Mouse (Mus musculus) hindbrain, embryonic 13.5 days (tissue): ENCODE measurements around the gene Kif17. TPM values are rescaled to one million over a fixed set of nuclear protein-coding genes. Genes with fewer than 3 reads are reported as not detected.
"Not testable (repeated sequence)": the region's sequence is repeated elsewhere in the genome, so short reads cannot be mapped to it uniquely, and the experiment has no call there.

ENCODE experiments used
- ATAC-seq: fragments of 200-750 bp; cut with Nextera tagmentation; 2 replicates; pipeline ENCODE4 v1.8.0; 2017; ENCODE audit warnings: moderate TSS enrichment; ENCODE audit not compliant: low FRiP score
- H3K27ac ChIP-seq: fragments of 300-500 bp; sonication (generic); 2 replicates; pipeline ENCODE4 v1.5.1; 2015; ENCODE audit warnings: inconsistent platforms, mild to moderate bottlenecking, moderate library complexity
- H3K27me3 ChIP-seq: fragments of 300-500 bp; sonication (generic); 2 replicates; pipeline ENCODE4 v1.6.1; 2015; ENCODE audit warnings: mild to moderate bottlenecking, inconsistent platforms
- H3K36me3 ChIP-seq: fragments of 300-500 bp; sonication (generic); 2 replicates; pipeline ENCODE4 v1.6.1; 2015; ENCODE audit warnings: mild to moderate bottlenecking, inconsistent platforms
- H3K4me1 ChIP-seq: fragments of 300-500 bp; sonication (generic); replicated peaks from 2 replicates; pipeline ENCODE4 v1.6.1; 2015; ENCODE audit warnings: inconsistent platforms
- H3K4me2 ChIP-seq: fragments of 300-500 bp; sonication (generic); 2 replicates; pipeline ENCODE4 v1.6.1; 2015; ENCODE audit warnings: inconsistent platforms, mild to moderate bottlenecking, moderate library complexity
- H3K4me3 ChIP-seq: fragments of 300-500 bp; sonication (generic); 2 replicates; pipeline ENCODE4 v1.5.1; 2015; ENCODE audit warnings: mild to moderate bottlenecking, inconsistent platforms
- H3K9ac ChIP-seq: fragments of 300-500 bp; sonication (generic); 2 replicates; pipeline ENCODE4 v1.6.1; 2015; ENCODE audit warnings: mild to moderate bottlenecking, inconsistent platforms
- H3K9me3 ChIP-seq: fragments of 300-500 bp; sonication (generic); 2 replicates; pipeline ENCODE4 v1.6.1; 2016; ENCODE audit warnings: inconsistent platforms
- whole genome bisulfite sequencing: fragments of 180-500 bp; shearing (Covaris S2); methylation state at CpG from one replicate; pipeline ENCODE4 v1.1.7; 2015; 5-methylcytosine and 5-hydroxymethylcytosine counted together
- polyA plus RNA-seq: library from polyadenylated mRNA; unstranded; fragments of >200 nt; fragmentation: Nextera tagmentation; extraction: Ambion mirVana; gene quantifications from 2 replicates; pipeline ENCODE4 v1.2.1, GENCODE M21; 2015

Kif17 gene
- polyA plus RNA-seq, 1 experiment from 2014 or later: 2.5 TPM

DNA sequence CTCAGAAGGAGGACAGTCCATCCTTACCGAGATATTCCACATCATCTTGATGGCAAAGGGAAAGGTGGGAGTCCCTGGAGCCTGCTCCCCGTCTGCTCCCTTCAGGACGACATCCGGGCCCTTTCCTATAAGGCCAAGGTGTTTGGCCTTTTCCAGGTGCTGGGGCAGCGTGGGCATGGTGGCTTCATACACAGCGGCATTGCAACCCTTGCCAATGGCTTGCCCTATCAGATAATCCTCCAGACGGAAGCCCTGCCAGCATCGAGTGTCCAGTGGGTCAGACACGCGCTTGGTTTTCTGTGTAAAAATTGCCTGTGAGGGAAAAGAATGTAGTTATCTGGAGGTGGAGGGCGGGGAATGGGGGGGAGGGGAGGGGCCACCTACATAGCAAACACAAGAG is 70.5 kb downstream of the Kif17 start:
- Histone ChIP-seq H3K9ac (no peak overlapping the region; the same call in 1 of the 2 replicates), H3K27ac (no peak overlapping the region), H3K36me3 (peaks cover 33% of the 10 kb centered on the region), H3K9me3 (no peaks in the 10 kb centered on the region), H3K4me2 (no peak overlapping the region), H3K4me3 (no peak overlapping the region), H3K27me3 (no peaks in the 10 kb centered on the region), H3K4me1 (peaks cover 52% of the 10 kb centered on the region)
- WGBS: 87% methylated on average over 11 of the region's 11 CpGs
- no peak for ATAC-seq

GRCm38 (mm10) chr4:138321488-138321887 is 71.3 kb downstream of the Kif17 start:
- Histone ChIP-seq H3K9me3 (no peaks in the 10 kb centered on the region), H3K4me2 (no peak overlapping the region), H3K9ac (peak overlapping the region; percentile 29), H3K27ac (no peak overlapping the region), H3K27me3 (no peaks in the 10 kb centered on the region), H3K4me1 (peaks cover 56% of the 10 kb centered on the region), H3K4me3 (no peak overlapping the region), H3K36me3 (peaks cover 26% of the 10 kb centered on the region)
- 74% methylated on average over 7 of the region's 7 CpGs for WGBS
- ATAC-seq: no peak

DNA sequence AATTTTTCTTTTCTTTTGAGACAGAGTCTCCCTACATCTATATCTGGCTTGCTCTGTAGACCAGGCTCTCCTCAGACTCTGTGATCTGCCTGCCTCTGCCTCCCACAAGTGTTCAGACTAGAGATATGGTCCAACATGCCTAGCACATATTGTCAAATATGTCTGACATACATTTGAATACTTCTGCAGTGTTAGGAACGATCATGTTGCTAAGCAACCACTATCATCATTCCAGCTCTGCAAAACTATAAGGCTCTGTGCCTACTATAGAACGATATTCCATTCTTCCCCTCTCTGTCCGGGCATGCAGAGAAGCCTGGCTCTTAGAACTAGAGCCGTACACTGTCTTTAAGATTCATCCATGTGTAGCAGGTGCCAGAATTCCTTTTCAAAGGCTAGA is 72.5 kb downstream of the Kif17 start:
- no peaks in the 10 kb centered on the region for H3K27me3 ChIP-seq
- peak overlapping the region; percentile 13; the same call in 1 of the 2 replicates for H3K4me2 ChIP-seq
- no peak overlapping the region for H3K27ac ChIP-seq
- 0 out of 2 replicates have a peak overlapping the region, but pooled peaks have one; percentile 51 for H3K9ac ChIP-seq
- H3K4me1 ChIP-seq: peaks cover 53% of the 10 kb centered on the region
- H3K9me3 ChIP-seq: no peaks in the 10 kb centered on the region
- 11% methylated on average over 4 of the region's 4 CpGs for WGBS
- no peak overlapping the region for H3K4me3 ChIP-seq
- H3K36me3 ChIP-seq: peaks cover 14% of the 10 kb centered on the region
- ATAC-seq: no peak

GRCm38 (mm10) chr4:138323753-138324152 is 73.5 kb downstream of the Kif17 start:
- Histone ChIP-seq H3K36me3 (peaks cover 13% of the 10 kb centered on the region), H3K4me2 (no peak overlapping the region), H3K9ac (peak overlapping the region; percentile 51; the same call in 1 of the 2 replicates), H3K27me3 (no peaks in the 10 kb centered on the region), H3K27ac (no peak overlapping the region), H3K4me1 (peaks cover 49% of the 10 kb centered on the region), H3K9me3 (no peaks in the 10 kb centered on the region), H3K4me3 (no peak overlapping the region)
- ATAC-seq: no peak
- WGBS: 78% methylated on average over 4 of the region's 4 CpGs

- Histone ChIP-seq H3K36me3 (peaks cover 13% of the 10 kb centered on the region), H3K4me2 (no peak overlapping the region), H3K27ac (no peak overlapping the region), H3K27me3 (0 out of 2 replicates have a peak, but pooled peaks cover 2% of the 10 kb centered on the region), H3K9ac (no peak overlapping the region), H3K9me3 (no peaks in the 10 kb centered on the region), H3K4me1 (peaks cover 49% of the 10 kb centered on the region), H3K4me3 (no peak overlapping the region)
- WGBS: 95% methylated on average over 3 of the region's 3 CpGs
- no peak for ATAC-seq
These were observed 74.2 kb downstream of the Kif17 start for GRCm38 (mm10) chr4:138324451-138324850.

DNA sequence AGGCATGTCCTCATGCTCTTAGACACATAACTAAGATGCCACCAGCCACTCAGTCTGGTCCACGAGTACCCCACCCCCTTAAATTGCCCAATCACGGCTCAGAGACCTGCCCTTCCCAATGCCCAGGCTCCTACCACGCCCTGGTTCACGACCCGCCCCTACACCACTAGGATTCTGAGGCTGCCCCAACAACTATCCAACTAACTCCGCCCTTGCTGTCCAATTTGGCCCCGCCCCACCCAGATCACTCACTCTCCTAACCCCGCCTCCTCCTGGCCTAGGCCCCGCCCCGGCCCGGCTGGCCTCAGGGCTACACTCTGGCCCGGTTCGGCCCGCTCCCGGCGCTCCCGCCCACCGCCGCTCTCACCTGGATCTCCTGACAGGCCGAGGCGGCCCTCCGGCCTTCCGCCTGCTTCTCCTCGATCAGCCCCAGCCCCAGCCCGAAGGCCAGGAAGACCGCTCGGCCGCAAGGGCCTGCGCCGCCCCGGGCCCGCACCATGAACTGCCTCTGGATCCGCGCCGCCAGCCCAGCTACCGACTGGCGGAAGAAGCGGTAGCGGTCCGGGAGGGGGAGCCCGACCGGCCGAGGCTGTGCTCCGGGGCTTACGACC is 75.3 kb downstream of the Kif17 start:
- peaks cover 4% of the 10 kb centered on the region; the same call in 1 of the 2 replicates for H3K27me3 ChIP-seq
- ATAC-seq: peak; percentile 85
- H3K4me2 ChIP-seq: peak overlapping the region; percentile 56
- H3K9ac ChIP-seq: peak overlapping the region; percentile 92
- no peaks in the 10 kb centered on the region for H3K9me3 ChIP-seq
- WGBS: under 1% methylated on average over 43 of the region's 45 CpGs
- peaks cover 4% of the 10 kb centered on the region for H3K36me3 ChIP-seq
- peak overlapping the region; percentile 93 for H3K4me3 ChIP-seq
- H3K27ac ChIP-seq: peak overlapping the region; percentile 95
- peaks cover 49% of the 10 kb centered on the region for H3K4me1 ChIP-seq

DNA sequence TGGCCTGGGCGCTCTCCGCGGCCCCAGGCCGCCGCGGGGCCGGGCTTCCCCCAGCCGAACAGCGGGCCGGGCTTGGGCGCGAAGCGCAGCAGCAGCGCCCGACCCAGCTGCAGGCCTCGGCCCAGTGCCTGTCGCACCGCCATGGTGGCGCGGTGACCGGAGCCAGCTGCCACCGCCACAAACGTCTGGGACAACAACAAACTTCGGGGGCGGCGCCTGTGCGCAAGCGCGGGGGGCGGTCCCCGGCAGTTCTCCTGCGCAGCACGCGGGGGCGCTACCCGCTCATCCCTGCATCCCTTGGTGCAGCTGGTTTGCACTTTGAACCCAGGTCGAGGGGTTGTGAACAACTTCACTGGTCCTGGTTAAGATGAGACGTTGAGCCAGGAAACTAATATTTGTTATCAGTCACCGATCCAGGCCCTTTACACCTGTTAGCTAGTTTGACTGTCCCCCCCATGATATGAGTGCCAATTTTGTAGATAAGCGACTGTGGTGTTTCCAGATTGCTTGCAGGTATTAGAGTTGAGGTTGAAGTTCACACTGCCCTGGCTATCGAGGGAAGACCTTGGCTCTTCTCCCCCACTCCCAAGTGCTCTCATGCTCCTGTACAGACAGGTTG is 76.0 kb downstream of the Kif17 start, which contains the start of gene Pink1:
Gene Pink1, minus strand, starts transcription at position 231 of the 619 bp plus-strand sequence.
- peak within 1 kb of the TSS; percentile 56 for H3K4me2 ChIP-seq
- peak within 1 kb of the TSS; percentile 92 for H3K9ac ChIP-seq
- peak; percentile 77 for ATAC-seq
- no peaks in the 10 kb centered on the region for H3K36me3 ChIP-seq
- H3K27ac ChIP-seq: peak within 1 kb of the TSS; percentile 95
- H3K4me1 ChIP-seq: peaks cover 49% of the 10 kb centered on the region
- H3K9me3 ChIP-seq: no peaks in the 10 kb centered on the region
- 3% methylated on average over 41 of the region's 41 CpGs for WGBS
- H3K4me3 ChIP-seq: peak within 1 kb of the TSS; percentile 93
- peaks cover 8% of the 10 kb centered on the region; the same call in 1 of the 2 replicates for H3K27me3 ChIP-seq

DNA sequence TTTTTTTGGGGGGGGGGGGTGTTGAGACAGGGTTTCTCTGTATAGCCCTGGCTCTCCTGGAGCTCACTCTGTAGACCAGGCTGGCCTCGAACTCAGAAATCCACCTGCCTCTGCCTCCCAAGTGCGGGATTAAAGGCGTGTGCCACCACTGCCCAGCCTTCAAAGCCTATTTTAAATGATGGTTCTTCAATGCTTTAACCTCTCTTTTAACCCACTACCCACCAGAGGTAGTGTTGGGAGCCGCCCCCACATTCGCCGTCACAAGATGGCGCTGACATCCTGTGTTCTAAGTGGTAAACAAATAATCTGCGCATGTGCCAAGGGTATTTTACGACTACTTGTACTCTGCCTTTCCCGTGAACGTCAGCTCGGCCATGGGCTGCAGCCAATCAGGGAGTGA is 76.9 kb downstream of the Kif17 start:
- not testable (repeated sequence) for H3K36me3 ChIP-seq, H3K27ac ChIP-seq, H3K9ac ChIP-seq, H3K9me3 ChIP-seq, H3K27me3 ChIP-seq, H3K4me2 ChIP-seq, H3K4me3 ChIP-seq, ATAC-seq
- peaks cover 42% of the 10 kb centered on the region for H3K4me1 ChIP-seq
- WGBS: 54% methylated on average over 8 of the region's 12 CpGs

DNA sequence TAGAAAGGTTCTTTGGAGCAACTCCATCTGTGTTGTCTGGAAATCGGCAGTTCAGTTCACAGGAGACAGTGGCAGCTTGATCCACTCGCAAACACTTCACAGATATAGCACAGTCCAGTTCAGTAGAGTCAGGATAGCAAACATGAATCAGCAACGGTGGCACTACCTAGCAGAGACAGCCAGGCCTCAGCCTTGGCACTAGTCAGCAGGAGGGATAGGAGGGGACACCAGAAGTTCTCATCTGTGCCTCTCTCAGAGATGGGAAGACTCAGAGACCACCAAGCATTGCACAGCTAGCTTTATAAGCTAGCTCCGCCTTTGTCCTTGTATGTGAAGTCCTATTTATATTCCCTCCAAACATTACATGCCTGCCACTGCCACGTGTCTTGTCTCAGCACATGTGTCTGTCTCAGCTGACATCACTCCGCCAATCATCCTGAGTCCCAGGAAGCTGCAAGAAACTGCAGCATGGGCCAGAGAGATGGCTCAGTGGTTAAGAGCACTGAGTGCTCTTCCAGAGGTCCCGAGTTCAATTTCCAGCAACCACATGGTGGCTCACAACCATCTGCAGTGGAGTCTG is 77.7 kb downstream of the Kif17 start:
- H3K27me3 ChIP-seq: peaks cover 9% of the 10 kb centered on the region; the same call in 1 of the 2 replicates
- H3K4me3 ChIP-seq: peak overlapping the region; percentile 27
- no peaks in the 10 kb centered on the region for H3K9me3 ChIP-seq
- H3K36me3 ChIP-seq: no peaks in the 10 kb centered on the region
- H3K27ac ChIP-seq: no peak overlapping the region
- no peak for ATAC-seq
- no peak overlapping the region for H3K9ac ChIP-seq
- peak overlapping the region; percentile 45 for H3K4me2 ChIP-seq
- peaks cover 33% of the 10 kb centered on the region for H3K4me1 ChIP-seq
- 75% methylated on average over 7 of the region's 7 CpGs for WGBS

DNA sequence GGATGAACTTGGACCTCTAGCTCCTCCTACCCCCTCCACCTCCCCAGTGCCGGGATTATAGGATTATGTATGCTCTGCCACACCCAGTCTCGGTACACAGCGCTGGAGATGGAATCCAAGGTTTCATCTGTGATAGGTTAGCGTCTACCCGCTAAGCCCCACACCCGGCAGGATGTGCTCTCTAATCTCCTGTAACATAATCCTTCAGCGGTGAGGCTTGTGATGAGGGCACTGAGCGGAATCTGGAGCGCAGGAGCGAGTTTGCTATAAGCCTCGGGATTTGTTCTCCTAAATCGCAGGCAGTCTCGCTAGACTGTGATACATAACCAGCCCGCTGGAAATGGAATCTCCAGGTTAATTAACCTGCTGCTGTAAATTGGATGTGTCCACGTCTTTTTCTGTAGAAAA is 80.0 kb downstream of the Kif17 start:
- Histone ChIP-seq H3K36me3 (no peaks in the 10 kb centered on the region), H3K4me1 (peaks cover 12% of the 10 kb centered on the region), H3K4me2 (no peak overlapping the region), H3K27me3 (peaks cover 17% of the 10 kb centered on the region; the same call in 1 of the 2 replicates), H3K4me3 (no peak overlapping the region), H3K27ac (no peak overlapping the region), H3K9ac (no peak overlapping the region; the same call in 1 of the 2 replicates), H3K9me3 (no peaks in the 10 kb centered on the region)
- no peak for ATAC-seq
- WGBS: 37% methylated on average over 15 of the region's 15 CpGs

DNA sequence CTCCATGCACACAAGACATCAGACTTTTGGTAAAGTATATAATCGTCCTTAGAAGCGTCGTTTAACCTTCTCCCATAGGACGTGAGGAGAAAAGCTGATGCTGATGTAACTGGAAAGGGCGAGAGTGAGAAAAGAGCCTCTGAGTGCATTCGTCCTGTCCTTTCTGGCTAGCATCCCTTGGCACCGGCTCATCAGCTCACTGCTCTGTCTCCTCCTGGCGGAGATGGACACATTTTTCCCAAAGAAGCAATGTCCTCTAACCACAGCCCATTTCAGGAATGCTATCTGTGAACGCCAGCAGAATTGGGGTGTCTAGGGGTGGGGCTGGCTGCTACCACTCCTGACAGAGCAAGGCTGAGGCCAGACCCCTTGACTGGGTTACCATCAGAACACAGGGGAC is 81.4 kb downstream of the Kif17 start:
- 80% methylated on average over 9 of the region's 9 CpGs for WGBS
- Histone ChIP-seq H3K4me3 (no peak overlapping the region), H3K27me3 (peaks cover 17% of the 10 kb centered on the region; the same call in 1 of the 2 replicates), H3K9ac (no peak overlapping the region), H3K9me3 (no peaks in the 10 kb centered on the region), H3K27ac (no peak overlapping the region), H3K4me1 (peaks cover 5% of the 10 kb centered on the region; the same call in 1 of the 2 replicates), H3K36me3 (no peaks in the 10 kb centered on the region), H3K4me2 (no peak overlapping the region)
- ATAC-seq: no peak

- peaks cover 17% of the 10 kb centered on the region; the same call in 1 of the 2 replicates for H3K27me3 ChIP-seq
- no peak overlapping the region for H3K27ac ChIP-seq
- no peak for ATAC-seq
- H3K9me3 ChIP-seq: no peaks in the 10 kb centered on the region
- 0 out of 2 replicates have a peak, but pooled peaks cover 1% of the 10 kb centered on the region for H3K4me1 ChIP-seq
- 88% methylated on average over 4 of the region's 4 CpGs for WGBS
- H3K9ac ChIP-seq: no peak overlapping the region
- no peaks in the 10 kb centered on the region for H3K36me3 ChIP-seq
- no peak overlapping the region for H3K4me3 ChIP-seq
- H3K4me2 ChIP-seq: no peak overlapping the region
These were observed 82.9 kb downstream of the Kif17 start for GRCm38 (mm10) chr4:138333135-138333534.
